Mouse (Mus musculus) gastrocnemius, postnatal 14 days (tissue): ENCODE data around the gene Akirin1. TPM values are rescaled to one million over a fixed set of nuclear protein-coding genes. Genes with fewer than 3 reads are reported as not detected.

Experiments used
- DNase-seq: peaks from one replicate; pipeline ENCODE4 v3.0.0; 2021; ENCODE audit warnings: mixed read lengths
- intact Hi-C: fragments of 180-260 bp; cut with DNase I; formaldehyde crosslinking; loops from one replicate; pipeline ENCODE4 v1.15.1; 2025; ENCODE audit warnings: low total_unique reads
- total RNA-seq, 2 experiments: library from RNA; stranded (reverse); gene quantifications; 2 replicates each; pipeline ENCODE4 v1.2.3; 2021

Akirin1 gene
- total RNA-seq, 2 experiments from 2014 or later = 18.2 to 18.9 TPM

- DNase-seq = no peak
- intact Hi-C loops = no loop called here
Observed at GRCm38 (mm10) chr4:123732163-123732910, 17.8 kb downstream of the Akirin1 start.

- DNase-seq = no peak
- intact Hi-C loops = no loop called here
Observed at GRCm38 (mm10) chr4:123721761-123722160, 28.4 kb downstream of the Akirin1 start.

- intact Hi-C loops = no loop called here
- DNase-seq = no peak
Observed at GRCm38 (mm10) chr4:123718434-123718780, 31.7 kb downstream of the Akirin1 start.

DNA sequence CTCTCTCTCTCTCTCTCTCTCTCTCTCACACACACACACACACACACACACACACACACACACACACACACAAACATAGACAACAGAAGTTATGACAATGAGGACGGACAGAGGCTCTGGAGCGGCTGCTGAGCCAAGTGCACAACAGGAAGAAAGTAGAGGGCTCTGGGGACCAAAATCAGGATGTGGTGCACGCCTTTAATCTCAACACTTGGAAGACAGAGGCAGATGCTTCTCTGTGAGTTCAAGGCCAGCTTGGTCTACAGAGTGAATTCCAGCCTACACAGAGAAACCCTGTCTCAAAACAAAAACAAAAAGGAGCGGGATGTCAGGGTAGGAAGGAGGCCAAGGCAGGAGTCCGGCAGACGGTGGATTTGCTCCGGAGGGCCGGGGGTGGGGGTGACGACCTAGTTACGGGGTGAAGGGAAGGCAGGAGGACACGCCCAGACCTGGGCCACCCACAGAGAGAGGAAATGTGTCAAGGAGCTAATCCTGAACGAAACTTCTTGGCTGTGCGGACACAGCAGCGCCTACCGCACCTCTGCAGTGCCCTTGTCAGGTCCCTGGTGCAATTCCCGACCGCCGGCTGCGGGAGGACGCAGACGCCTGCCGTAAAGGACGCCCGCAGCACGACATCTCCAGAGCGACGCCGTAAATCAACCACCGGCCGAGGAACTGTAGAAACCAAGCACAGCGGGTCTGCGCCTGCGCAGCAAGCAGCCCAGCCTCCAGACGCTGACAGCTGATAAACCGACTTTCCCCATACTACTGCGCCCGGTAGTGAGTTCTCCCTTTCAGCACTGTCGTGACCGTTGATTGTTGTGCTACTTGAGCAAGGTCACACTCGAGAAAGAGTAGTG, 32.3 kb downstream of the Akirin1 start, which contains the start of gene Ndufs5:
Gene Ndufs5, minus strand, starts transcription at position 629 of the 860 bp plus-strand sequence.
- peak; percentile 96 for DNase-seq
- intact Hi-C loops = no loop called here

GRCm38 (mm10) chr4:123712431-123712830, 37.7 kb downstream of the Akirin1 start:
- intact Hi-C loops = no loop called here
- DNase-seq = no peak

GRCm38 (mm10) chr4:123707340-123707739, 42.8 kb downstream of the Akirin1 start:
- intact Hi-C loops = no loop called here

GRCm38 (mm10) chr4:123705340-123705739, 44.8 kb downstream of the Akirin1 start:
- DNase-seq = no peak
- intact Hi-C loops = no loop called here

More at GRCm38 (mm10) chr4:123707340-123707739, 42.8 kb downstream of the Akirin1 start:
- no peak for DNase-seq

- intact Hi-C loops = no loop called here
- no peak for DNase-seq
Observed at GRCm38 (mm10) chr4:123693384-123693783, 56.8 kb downstream of the Akirin1 start.

- no peak for DNase-seq
- intact Hi-C loops = no loop called here
Observed at GRCm38 (mm10) chr4:123692071-123692470, 58.1 kb downstream of the Akirin1 start.

DNA sequence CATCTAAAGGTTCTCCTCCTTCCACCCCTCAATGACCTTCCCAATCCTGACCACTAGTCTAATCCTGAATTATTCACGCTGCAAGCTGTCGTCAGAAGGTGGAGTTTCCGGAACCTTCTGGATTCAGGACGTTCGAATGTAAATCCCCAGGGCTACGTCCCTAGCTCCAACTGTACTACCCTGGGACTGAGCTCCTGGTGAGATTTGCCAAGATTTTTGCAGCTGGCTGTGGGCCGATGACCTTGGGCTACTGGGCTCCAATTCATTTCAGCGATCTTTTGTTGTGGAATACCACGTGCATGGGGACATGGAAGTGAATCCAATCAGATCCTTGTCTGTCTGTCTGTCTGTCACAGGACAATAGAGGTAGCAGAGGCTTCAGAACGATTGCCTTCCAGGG, 59.8 kb downstream of the Akirin1 start:
- no peak for DNase-seq
- intact Hi-C loops = no loop called here

DNA sequence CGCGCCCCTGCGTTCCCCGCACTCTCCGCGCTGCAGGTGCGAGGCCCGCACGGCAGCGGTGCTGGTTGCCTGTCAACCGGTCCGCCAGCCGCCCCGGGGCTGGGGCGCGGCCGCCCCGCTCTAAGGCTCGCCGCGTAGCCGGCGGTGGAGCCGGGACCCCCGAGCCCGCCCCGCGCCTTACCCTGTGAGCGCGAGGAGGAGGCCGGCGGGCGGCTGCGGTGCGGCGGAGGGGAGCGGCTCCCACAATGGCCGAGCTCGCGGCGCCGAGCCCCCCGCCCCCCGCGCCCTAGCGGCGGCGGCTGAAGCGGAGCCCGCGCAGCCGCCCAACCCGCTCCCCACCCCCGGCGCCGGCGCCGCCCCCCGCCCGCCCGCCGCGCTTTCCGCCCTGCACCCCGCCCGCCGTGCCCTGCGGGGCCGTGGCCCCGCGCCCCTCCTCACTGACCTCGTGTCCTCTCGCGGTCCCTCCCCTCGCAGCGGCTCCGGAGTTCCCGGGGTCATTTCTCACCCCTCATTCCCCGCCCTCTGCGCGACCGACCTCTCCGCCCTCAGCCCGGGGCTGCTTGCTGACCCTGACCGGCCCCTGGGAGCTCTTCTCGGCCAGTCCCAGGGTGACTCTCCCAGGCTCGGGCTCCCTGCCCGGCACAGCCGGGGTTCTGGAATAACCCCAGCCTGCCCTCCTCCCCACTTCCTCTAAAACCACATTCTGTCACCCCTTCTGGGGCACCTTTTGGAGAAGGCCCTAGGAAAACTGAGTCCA, 62.9 kb downstream of the Akirin1 start:
- intact Hi-C loops = no loop called here

DNA sequence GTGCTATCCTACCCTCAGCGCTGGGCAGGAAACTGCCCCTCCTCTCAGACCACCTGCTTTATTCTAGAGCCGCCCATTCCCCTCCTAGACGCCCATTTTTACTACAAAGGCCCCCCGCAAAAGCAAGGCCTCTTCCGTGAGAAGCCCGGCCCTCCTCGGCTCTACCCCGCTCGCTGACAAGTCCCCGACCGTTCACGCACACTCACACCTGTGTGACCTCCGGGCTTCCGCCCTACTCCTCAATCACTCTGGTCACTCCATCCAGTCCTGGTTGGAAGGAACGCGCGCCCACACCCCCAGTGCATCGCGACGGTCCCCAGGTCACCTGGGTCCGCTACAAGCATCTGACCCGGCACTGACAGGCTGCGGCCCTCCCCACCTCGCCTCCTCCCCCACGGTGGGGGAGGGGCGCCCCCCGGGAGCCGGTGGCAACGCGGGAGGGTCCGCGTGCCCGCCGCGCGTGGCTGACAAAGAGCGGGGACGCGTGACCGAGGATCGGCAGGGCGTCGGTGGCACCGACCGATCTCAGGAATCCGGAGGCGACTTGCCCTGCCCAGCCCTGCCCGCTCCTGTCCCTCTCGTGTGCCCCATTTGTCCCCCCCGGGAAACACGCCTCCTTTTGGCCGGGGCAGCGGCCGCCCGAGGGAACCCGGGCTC, 63.6 kb downstream of the Akirin1 start:
- intact Hi-C loops = no loop called here
- DNase-seq = peak; percentile 22

More for the DNA sequence above, 62.9 kb downstream of the Akirin1 start:
- peak; percentile 46 for DNase-seq

DNA sequence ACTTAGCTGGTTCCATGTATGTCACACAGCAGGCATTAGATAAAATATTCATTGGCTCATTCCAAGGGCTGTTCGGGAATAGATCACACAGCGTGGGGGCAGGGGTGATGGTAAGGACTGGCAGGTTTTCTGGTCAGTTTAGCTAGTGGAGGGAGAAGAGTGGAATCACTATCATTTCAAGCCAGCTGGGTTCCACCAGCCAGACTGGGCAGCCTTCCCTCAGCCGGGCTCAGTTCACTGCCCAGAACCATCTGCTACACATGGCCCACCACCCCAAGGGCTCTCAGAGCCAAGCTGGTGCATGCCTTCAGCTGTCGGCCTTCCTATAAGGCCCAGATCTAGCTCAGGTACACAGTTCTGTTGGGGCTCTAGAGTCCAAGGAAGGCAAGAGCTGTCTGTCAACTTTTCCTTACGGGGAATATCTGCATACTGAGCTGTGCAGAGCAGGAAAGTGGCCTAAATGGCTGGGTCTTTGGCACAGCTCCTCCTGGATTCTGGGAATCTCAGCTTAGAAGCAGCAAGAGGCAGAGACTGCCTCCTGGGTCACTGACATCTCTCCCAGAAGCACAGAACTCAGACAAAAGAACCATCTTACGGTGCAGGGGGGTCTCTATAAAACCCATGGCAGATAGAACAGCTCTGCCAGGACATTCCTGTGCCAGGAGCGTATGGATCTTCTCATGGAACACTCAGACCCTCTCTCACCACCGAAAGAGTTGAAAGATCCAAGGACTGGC, 64.5 kb downstream of the Akirin1 start:
- intact Hi-C loops = no loop called here
- peak; percentile 26 for DNase-seq

GRCm38 (mm10) chr4:123685046-123685445, 65.1 kb downstream of the Akirin1 start:
- no peak for DNase-seq

More at GRCm38 (mm10) chr4:123685046-123685445, 65.1 kb downstream of the Akirin1 start:
- intact Hi-C loops = no loop called here

Other genes with a start within 250 kb of the Akirin1 start
- gene Macf1, start 66.0 kb downstream of the Akirin1 start, total RNA-seq = 10 to 100 TPM; 76.5 to 88.0 TPM
- 100 to 1,000 TPM; 256 to 285 TPM for gene Ndufs5, start 32.1 kb downstream of the Akirin1 start, total RNA-seq
- gene Rhbdl2, start 37.5 kb upstream of the Akirin1 start, total RNA-seq = under 1 TPM; 0.21 to 0.33 TPM
- gene 4933427I04Rik, start 109.3 kb upstream of the Akirin1 start, total RNA-seq = not detected
- 10 to 100 TPM; 15.7 to 21.6 TPM for gene Mycbp, start 154.5 kb upstream of the Akirin1 start, total RNA-seq
- gene Rragc, start 167.1 kb upstream of the Akirin1 start, total RNA-seq = 10 to 100 TPM; 21.4 to 24.2 TPM
- not detected for gene 4930535I16Rik, start 167.7 kb upstream of the Akirin1 start, total RNA-seq